26 mouse cellular contexts compared by ENCODE assay signal in the genomic region with DNA sequence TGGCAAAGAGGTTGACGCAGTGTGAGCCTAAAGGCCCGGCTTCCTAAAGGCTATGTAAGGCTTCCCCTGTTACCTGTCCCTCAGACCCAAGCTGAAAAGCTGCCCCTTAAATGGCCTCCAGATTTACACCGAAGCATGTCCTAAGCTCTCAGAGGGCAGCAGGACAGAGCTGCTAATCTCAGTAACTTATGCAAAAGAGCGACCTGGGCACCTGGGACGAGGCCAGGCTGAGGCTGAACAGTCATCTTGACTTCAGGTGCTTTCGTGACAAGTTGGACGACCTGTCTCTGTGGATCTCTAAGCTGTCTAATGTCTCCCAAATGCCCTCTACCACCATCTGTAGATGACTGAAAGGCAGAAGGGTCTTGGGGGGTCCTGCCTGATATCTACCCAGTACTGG. TPM values are rescaled to one million over a fixed set of nuclear protein-coding genes. Genes with fewer than 3 reads are reported as not detected.
"Had no signal": no experiment of that assay in that cellular context is flagged by ENCODE, and none has a peak within 500 bp of the region (broad histone marks: within the 10 kb centered on the region; RNA-seq: fewer than 3 reads in every experiment).

No protein-coding gene starts in this region.

- H3K4me3 ChIP-seq: gastrocnemius, adult 2 months; heart, embryonic 10.5 days; heart, embryonic 12.5 days; hindbrain, embryonic 10.5 days; hindbrain, embryonic 12.5 days; intestine, embryonic 15.5 days; layer of hippocampus, adult 2 months; left cerebral cortex, adult 2 months; limb, embryonic 10.5 days; limb, embryonic 12.5 days; liver, embryonic 13.5 days; liver, embryonic 15.5 days had no signal

- H3K27me3 ChIP-seq: intestine, embryonic 15.5 days had no signal

- H3K9ac ChIP-seq: heart, embryonic 12.5 days; hindbrain, embryonic 12.5 days; hindbrain, embryonic 14.5 days; intestine, embryonic 15.5 days; limb, embryonic 12.5 days; liver, embryonic 13.5 days; liver, embryonic 15.5 days had no signal

- H3K36me3 ChIP-seq: heart, embryonic 10.5 days; heart, embryonic 12.5 days; hindbrain, embryonic 10.5 days; hindbrain, embryonic 12.5 days; intestine, embryonic 15.5 days; limb, embryonic 10.5 days; limb, embryonic 12.5 days; liver, embryonic 13.5 days; liver, embryonic 15.5 days had no signal

- ATAC-seq: forebrain, embryonic 16.5 days; hindbrain, embryonic 16.5 days; inflammation-experienced regulatory T-cells, adult 6 months; intestine, embryonic 15.5 days; intestine, postnatal 0 days had no signal

- H3K4me2 ChIP-seq: heart, embryonic 12.5 days; hindbrain, embryonic 12.5 days; hindbrain, embryonic 14.5 days; intestine, embryonic 15.5 days; limb, embryonic 12.5 days; liver, embryonic 11.5 days; liver, embryonic 13.5 days; liver, embryonic 15.5 days had no signal

- H3K4me1 ChIP-seq: hindbrain, embryonic 12.5 days; liver, embryonic 15.5 days had no signal

- DNase-seq: gastrocnemius, adult 2 months; gastrocnemius, postnatal 10 days; gastrocnemius, postnatal 25 days; heart, adult 18-20 months; heart, postnatal 10 days; liver; liver, embryonic 13.5 days had no signal

- H3K9me3 ChIP-seq: heart, embryonic 10.5 days; heart, embryonic 12.5 days; hindbrain, embryonic 10.5 days; hindbrain, embryonic 12.5 days; intestine, embryonic 15.5 days; limb, embryonic 10.5 days; limb, embryonic 12.5 days; liver, embryonic 13.5 days; liver, embryonic 15.5 days had no signal

- H3K27ac ChIP-seq: gastrocnemius, adult 2 months; heart, embryonic 10.5 days; hindbrain, embryonic 10.5 days; hindbrain, embryonic 12.5 days; hindbrain, embryonic 14.5 days; intestine, embryonic 15.5 days; kidney, postnatal 0 days; layer of hippocampus, adult 2 months; left cerebral cortex, adult 2 months; limb, embryonic 10.5 days; limb, embryonic 12.5 days; liver, embryonic 13.5 days; liver, embryonic 15.5 days had no signal

RNA-seq across cellular contexts. Expression of a gene that starts 17.3 kb away (rescaled TPM):
- polyA plus RNA-seq: inflammation-experienced regulatory T-cells, adult 6 months had no signal

RNA-seq across cellular contexts. Expression of a gene that starts 41.6 kb away (rescaled TPM):
- polyA plus RNA-seq: heart, embryonic 14.5 days; heart, embryonic 16.5 days; liver, embryonic 15.5 days had no signal
